Mouse (Mus musculus): Measurements from ENCODE around the gene Nrxn3.

The Nrxn3 gene

DNA sequence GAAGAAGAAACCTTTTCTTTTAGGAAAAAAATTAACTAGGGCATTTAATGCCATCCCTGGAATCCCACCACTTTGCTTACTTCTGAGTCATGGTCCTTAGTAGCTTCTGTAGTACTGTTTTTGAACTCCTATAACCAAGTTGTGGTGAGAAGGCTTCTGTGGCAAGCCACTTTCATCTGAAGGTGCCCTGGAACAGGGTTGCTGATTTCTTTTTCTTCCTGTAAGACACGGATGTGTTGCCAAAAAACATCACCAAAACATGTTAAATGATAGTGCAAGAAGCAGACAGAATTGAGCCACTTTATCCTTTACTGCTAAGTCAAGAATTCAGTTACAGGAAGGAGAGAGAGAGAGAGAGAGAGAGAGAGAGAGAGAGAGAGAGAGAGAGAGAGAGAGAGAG is 653.9 kb downstream of the Nrxn3 start:
- no peak for DNase-seq

DNA sequence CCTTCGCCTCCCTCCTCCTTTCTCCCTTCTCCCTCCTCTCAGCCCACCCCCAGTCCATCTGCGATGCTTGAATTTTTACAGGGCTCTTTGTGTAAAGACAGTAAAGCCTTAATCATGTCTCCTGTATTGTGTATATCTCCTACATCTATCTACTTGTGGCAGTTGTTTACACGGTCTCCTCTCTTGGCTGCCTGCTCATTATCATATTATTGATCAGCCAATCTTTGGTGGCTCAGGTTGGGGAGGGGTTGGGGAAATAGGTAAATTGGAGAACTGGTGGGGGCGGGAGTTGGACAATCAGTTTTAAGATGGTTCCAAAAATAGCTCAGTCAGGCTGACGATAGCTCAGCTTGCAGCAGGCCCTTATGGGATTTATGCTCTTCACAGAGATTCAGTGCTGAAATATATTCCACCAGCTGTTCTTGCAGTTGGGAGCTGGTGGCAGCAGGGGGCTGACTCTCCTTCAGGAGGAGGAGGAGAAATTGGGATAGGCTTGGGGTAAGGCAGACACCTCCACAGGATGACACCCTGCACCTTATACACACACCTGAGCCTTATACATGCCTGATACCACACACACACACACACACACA is 654.5 kb downstream of the Nrxn3 start:
- no peak for DNase-seq

GRCm38 (mm10) chr12:89377687-89378086 is 655.0 kb downstream of the Nrxn3 start:
- DNase-seq = no peak

DNA sequence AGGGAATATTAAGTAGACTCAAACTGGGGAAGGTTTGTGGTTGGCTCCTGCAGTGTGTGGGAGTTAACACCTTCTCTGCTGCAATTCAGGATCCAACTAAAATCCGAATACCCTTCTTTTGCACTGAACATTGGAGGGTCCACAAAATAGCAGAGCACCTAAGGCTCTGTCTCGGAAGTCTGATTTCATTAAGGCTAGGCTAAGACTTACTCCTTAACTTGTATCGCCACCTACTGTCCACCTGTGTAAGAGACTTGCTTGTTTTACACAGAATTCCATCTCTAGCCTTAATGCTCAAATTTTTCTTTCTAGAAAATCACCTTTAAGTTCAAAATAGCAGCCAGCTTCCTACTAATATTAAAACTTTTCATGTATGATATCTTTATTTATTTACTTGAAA is 660.6 kb downstream of the Nrxn3 start:
- DNase-seq = no peak

GRCm38 (mm10) chr12:89395121-89395792 is 672.6 kb downstream of the Nrxn3 start:
- DNase-seq = no peak

DNA sequence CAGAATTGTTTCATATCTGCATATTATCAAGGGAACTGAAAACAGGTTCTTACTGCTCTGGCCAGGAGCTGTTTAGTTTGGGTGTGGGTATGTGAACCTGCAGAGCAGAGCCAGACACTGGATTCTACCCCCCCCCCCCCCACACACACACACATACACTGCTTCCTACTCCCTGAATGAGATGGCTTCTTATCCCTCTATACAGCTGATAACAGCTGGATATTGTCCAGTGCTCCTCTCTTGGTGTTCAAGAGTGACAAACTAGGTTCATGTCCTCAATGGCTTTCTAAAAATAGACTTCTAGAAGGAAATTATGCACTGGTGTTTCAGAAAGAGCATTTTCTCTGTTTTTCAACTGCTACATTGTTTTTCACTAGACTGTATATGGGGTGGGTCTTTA is 713.8 kb downstream of the Nrxn3 start:
- DNase-seq = no peak

DNA sequence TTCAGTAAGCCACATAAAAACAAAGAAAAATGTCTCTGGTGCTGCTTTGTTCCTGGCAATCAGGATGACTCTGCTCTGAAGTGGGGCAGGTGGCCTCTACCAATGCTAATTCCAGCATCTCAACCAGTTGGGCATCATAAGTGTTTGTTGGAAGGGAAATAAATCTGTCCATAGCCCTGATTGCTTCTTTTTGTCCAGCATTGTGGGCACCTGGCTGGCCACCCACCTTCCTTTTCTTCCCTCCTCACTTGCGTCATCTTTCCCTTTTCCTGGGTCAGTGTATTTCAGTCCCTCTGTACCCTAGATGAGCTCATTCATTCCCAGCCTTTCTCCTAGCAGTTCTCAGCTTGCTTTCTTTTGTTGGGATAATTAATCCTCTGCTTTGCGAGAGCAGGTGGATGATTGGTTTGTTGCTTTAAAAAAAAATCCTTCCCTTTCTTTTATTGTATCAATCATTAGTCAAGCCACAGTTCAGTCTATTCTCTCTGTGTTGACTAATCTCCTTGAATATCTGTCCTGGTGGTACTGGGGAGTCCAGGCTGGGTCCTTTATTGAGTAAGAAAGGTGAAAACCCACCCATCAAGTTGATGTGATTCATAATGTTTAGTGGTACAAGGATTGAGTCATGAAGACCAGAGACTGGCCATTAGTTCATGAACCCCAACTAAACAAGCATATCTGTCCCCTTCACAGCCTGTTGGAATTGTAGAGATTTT is 719.8 kb downstream of the Nrxn3 start:
- DNase-seq = no peak

GRCm38 (mm10) chr12:89450667-89451298 is 728.1 kb downstream of the Nrxn3 start:
- peak; percentile 6 for DNase-seq

DNA sequence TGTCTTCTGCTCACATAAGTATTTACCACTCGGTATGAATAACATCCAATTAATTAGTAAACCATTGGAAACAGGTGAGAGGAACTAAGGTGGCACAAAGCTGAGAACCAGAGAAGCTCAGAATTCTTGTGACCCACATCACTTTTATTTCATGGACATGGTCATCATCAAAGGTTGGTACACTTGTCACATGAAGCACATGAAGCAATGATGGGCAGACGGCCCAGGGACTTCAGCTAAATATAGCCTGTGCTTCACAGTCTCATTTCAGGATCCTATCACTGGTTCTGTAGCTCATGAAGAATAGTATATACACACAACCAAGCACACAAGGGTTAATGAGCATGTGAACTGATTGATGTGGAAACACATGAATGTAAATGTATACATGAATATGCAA is 747.5 kb downstream of the Nrxn3 start:
- DNase-seq = no peak

GRCm38 (mm10) chr12:89471289-89471688 is 748.6 kb downstream of the Nrxn3 start:
- DNase-seq = no peak

DNA sequence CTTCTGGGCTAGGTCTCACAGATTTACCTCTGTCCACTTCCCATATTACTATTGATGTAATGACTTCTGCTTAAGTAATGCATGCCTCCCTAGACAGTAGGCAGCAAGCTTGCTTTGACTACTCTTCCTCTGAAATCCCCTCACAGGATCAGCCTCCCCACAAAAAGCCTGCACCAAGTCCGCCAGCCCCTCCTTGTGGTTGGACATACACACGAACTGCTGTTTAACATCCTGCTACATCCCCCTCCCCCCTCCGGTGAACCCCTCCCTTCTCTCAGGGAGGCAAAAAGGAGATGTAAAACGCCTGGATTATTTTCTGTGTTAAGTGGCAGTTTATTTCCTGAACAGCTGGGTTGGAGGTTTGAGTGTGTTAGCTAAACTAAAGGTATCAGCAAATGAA is 749.2 kb downstream of the Nrxn3 start:
- DNase-seq = no peak

DNA sequence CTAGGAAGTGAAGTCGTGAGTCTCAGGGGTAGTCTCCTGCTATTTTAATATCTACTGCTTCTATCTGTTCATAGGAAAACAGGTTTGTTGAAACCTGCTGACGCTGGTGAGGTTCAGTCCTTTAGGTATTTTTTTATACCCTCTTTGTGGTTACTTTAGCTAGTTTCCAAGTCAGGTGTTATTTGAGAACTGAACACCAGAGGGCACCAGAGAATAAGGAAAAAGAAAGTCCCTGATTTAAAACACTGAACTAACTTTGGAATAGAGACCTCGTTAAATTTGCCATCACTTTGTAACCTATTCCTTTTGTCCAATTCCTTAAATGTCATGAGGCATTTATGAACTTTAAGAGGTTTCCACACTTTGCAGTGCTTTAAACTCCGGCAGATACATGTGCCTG is 756.4 kb downstream of the Nrxn3 start:
- DNase-seq = peak; percentile 28

- DNase-seq = no peak
Measured at GRCm38 (mm10) chr12:89482223-89482622, 759.5 kb downstream of the Nrxn3 start.

- DNase-seq = no peak
Measured at GRCm38 (mm10) chr12:89504026-89504425, 781.4 kb downstream of the Nrxn3 start.

DNA sequence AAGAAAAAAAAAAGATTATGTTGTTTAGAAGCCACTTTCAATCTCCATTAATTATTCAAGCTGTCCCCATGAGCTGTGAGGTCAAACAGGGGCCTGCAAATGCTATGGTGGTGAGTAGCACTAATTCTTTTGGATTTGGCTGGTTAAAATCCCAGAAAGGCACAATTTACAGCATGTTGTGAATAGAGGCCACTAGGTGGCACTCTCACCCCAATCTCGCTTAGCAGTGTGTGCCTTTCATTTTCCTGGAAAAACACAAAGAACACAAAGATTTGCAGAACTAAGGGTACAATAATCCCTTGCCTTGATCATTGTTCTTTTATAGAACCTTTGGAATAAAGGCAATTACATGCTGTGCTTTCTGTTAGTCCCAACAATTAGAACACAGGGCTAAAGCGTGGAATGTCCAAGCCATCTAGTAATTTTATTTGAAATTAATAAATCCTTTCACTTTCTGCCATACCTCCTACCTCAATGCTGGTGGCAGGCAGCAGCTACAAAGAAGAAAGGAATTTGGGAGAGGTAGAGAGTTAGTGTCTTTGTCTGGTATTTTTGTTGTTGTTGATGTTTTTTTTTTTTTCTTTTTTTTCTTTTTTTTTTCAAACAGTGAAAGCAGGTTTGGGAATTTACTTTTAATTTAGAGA is 782.6 kb downstream of the Nrxn3 start:
- DNase-seq = peak; percentile 17

DNA sequence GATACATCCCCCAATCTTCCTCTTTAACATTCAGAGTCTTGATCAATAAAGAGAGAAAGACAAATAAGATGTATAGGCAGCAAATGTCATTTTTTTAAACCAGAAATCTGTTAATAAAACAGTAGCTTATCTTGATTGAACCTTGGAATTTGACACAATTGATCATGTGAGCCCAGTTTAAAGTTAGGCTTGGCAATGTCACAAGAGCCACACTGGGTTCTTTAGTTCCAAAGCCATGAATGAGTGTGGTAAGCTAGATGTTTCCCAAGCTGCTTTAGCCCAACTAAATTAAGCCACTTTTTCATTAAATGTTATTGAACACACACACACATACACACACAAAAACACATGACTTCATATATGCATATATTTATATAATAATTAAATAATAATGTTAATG is 786.3 kb downstream of the Nrxn3 start:
- no peak for DNase-seq

DNA sequence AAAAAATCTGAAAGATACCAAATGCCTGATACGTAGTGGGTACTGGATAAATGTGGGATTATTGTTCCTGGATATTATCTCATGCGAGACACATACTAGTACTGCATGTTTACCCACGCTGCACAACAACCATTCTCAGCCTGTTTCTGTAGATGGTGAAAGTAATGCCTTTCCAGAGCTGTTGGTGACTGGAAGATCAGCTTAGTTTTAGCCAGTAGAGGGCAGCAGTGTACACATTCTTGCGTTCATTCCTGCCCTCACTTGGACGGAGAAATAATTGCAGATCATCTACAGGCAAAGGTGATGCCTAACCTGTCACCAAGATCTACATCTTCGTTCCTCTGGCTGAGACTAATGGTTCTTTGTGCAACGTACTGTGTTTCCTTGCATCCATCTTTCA is 791.1 kb downstream of the Nrxn3 start:
- peak; percentile 45 for DNase-seq

- DNase-seq = no peak
Measured at GRCm38 (mm10) chr12:89516046-89516445, 793.4 kb downstream of the Nrxn3 start.

DNA sequence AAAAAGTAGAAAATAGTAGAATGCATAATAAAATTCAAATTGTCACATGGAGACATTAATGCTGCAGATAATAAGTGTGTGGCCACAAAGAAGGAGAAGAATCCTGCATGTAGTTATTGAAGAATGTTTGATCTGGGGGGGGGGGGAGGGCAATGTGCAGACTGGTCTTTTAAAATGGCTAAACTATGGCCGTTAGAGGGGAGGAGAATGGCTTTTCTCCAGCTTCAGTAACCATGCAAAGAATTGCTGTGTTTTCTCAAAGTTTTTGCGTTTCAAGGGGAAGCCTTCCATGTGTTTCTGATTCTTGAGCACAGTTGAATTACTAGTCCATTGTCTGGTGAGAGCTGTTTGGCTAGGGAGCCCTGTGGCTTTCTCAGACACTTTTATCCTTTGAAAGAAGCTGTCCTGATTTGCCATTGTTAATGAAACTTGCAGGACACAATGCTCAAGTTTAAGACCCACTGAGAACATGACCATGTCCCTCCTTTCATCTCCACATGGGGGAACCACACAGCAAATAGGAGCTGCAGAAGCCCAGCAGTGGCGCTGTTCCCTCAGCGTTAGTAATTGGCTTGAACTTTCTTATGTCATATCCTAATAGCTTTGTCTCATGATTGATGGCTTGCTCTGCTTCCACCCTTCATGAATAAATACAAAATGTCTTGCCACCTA is 808.1 kb downstream of the Nrxn3 start:
- no peak for DNase-seq

GRCm38 (mm10) chr12:89551291-89551690 is 828.6 kb downstream of the Nrxn3 start:
- DNase-seq = no peak

GRCm38 (mm10) chr12:89553223-89553880 is 830.7 kb downstream of the Nrxn3 start:
- DNase-seq = no peak

DNA sequence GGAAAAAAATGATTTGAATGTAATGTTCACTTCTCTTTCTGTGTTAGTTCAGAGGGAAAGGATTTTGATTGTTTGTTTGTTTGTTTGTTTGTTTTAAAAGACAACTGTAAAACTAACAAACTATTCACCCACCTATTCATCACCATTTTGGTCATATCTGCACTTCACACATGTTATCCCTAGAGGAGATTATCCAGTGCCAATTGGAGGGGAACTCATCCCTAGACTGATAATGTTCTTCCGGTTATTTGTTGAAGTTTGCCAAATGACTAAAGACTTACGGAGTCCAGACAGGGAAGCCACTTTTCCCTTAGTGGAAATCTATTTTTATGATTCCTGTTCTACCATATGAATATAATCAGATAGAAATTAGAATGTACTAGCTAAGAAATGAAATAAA is 831.5 kb downstream of the Nrxn3 start:
- DNase-seq = no peak

All from thymus, postnatal 14 days (tissue).